Mouse (Mus musculus): ENCODE data around the gene Gapvd1.

Gene Gapvd1

GRCm38 (mm10) chr2:34632051-34632450 is 123.0 kb downstream of the Gapvd1 start:
- DNase-seq, result no peak

- no peak for DNase-seq
Measured at GRCm38 (mm10) chr2:34630445-34630844, 124.6 kb downstream of the Gapvd1 start.

GRCm38 (mm10) chr2:34629758-34630157 is 125.3 kb downstream of the Gapvd1 start:
- no peak for DNase-seq

GRCm38 (mm10) chr2:34628903-34629540 is 126.0 kb downstream of the Gapvd1 start:
- DNase-seq, result no peak

GRCm38 (mm10) chr2:34627328-34628226 is 127.5 kb downstream of the Gapvd1 start:
- no peak for DNase-seq

Data from right cerebral cortex, adult 18-20 months (tissue).